Mouse (Mus musculus): ENCODE data around the gene Ctso. TPM values are rescaled to one million over a fixed set of nuclear protein-coding genes. Genes with fewer than 3 reads are reported as not detected.

Gene Ctso
- 108 TPM for polyA plus RNA-seq (2014; fragmentation: Illumina TruSeq; extraction: RNeasy Lipid Tissue Mini Kit (QIAGEN cat#74804); ENCODE audit: low read depth, low replicate concordance)

DNA sequence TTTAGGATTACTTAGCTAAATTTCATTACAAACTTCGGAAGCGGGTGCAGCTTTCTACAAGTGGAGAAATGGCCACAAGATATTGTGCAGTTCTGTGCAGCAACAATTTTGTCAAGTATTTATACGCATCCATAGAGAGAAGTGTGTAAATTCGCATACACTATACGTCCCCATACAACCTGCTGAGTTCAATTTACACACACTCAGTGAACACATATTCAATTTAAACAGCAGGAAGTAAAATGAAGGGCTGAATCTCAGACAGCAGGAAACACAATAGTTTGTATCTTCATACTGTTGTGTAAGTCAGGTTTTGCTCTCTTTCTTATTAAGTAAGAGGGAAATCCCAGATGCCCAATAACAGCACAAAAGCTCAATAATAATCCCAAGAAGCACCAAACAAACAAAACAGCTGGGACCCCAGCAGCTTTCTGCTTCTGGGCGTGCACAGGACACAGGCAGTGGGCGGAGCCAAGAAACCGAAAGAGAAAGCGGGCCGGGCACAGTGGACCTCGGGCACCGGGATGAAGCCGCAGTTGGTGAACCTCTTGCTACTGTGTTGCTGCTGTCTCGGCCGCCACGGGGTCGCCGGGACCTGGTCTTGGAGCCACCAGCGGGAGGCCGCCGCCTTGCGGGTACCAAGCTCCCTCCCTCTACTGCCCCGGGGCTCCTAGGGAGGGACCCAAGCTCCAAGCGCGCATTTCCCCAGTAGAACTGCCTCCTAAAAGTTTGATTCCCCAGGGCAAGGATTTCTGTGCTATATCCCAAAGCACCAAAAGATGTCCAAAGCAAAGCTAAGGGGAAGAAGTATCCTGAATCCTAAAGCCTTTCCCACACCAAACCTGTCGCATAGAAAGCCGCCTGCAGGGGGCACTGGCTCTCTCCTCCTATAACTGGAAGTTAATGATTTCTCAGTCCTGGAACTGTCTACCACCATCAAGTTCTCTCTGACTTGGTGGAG is at the start of gene Ctso:
TSS of gene Ctso (plus strand) at position 461 of the 961 bp plus-strand sequence.

DNA sequence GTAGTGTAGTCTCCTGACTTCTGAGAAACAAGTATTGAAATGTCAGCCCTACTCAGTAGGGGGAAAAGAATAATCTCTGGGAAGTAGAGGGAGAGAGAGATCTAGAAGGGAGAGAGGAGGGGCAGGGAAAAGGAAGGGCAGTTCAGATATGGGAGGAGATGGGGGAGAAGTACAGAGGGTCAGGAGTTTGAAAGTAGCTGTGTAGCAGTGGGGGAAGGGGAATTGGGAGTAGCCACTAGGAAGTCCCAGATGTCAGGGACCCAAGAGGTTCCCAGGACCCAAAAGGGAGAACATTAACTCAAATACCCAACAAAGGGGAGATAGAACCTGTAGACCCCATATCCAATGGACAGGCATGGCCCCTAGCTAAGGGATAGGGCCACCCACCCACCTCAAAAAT is 43.7 kb downstream of the Ctso start, which contains the start of gene Tdo2:
TSS of gene Tdo2 (minus strand) at position 101 of the 400 bp plus-strand sequence.

DNA sequence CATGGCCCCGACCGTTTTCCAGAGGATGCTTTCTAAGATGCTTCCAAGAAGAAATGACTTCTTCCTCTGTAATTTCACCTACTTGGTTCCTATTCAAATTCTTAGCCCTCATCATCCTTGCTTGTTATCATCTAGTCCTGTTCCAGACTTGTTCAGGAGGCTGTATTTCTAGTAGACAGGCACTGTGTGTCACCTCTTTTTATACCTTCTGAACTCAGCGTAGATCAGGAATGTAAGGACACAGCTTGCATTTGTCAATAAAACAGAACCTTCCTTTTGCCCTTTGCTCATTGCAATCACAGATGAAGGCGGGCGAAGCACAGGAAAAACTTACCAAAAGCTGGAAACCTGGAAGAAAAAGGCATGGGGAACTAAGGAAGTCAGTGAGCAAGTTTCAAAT is 49.6 kb downstream of the Ctso start, which contains the start of gene Asic5:
TSS of gene Asic5 (plus strand) at position 301 of the 400 bp plus-strand sequence.

Other genes with a start within 250 kb of the Ctso start
- 1,702 TPM for gene Tdo2, start 43.6 kb downstream of the Ctso start, polyA plus RNA-seq (2014; fragmentation: Illumina TruSeq; extraction: RNeasy Lipid Tissue Mini Kit (QIAGEN cat#74804); ENCODE audit: low read depth, low replicate concordance)
- gene Asic5, start 49.7 kb downstream of the Ctso start, polyA plus RNA-seq (2014; fragmentation: Illumina TruSeq; extraction: RNeasy Lipid Tissue Mini Kit (QIAGEN cat#74804); ENCODE audit: low read depth, low replicate concordance), result 17.2 TPM
- gene Gucy1b1, start 142.1 kb downstream of the Ctso start, polyA plus RNA-seq (2014; fragmentation: Illumina TruSeq; extraction: RNeasy Lipid Tissue Mini Kit (QIAGEN cat#74804); ENCODE audit: low read depth, low replicate concordance), result 9.2 TPM
- gene Gucy1a1, start 213.2 kb downstream of the Ctso start, polyA plus RNA-seq (2014; fragmentation: Illumina TruSeq; extraction: RNeasy Lipid Tissue Mini Kit (QIAGEN cat#74804); ENCODE audit: low read depth, low replicate concordance), result 11.0 TPM

Data from liver, adult 10 weeks (tissue).